Mouse (Mus musculus): ENCODE results near the gene Plk3.

Plk3 gene

DNA sequence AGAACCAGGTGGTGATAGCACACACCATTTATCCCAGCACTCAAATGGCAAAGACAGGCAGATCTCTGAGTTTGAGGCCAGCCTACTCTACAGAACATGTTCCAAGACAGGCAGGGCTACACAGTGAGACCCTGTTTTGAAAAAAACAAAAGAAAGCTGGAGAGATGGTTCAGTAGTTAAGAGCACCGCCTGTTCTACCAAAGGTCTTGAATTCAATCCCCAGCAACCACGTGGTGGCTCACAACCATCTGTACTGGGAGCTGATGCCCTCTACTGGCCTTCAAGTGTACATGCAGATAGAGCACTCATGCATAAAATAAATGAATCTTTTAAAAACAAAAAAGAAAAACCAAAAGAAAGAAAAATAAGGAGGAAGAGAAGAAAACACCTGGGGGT is 5.5 kb upstream of the Plk3 start:
- no peak for DNase-seq (ENCODE audit: extremely low read depth, low read depth)

GRCm38 (mm10) chr4:117138295-117139216 is 4.8 kb upstream of the Plk3 start:
- no peak for DNase-seq (ENCODE audit: extremely low read depth, low read depth)

DNA sequence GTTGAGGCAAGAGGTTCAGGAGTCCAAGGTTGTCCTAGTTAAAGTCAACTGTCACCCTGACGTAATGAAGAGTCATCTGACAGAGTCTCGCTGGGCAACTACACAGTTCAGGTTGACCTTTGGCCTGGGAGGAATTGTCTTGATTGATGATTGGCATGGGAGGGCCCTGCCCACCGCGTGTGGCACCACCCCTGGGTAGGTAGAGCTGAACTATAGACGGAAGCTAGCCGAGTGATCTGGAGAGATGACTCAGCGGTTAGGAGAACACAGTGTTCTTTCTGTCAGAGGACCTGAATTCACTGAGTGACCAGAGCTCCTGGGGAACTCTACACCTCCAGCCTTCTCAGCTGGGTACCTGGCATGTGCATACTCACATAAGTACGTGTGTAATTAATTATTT is 2.3 kb upstream of the Plk3 start:
- DNase-seq (ENCODE audit: extremely low read depth, low read depth): no peak

GRCm38 (mm10) chr4:117134601-117134995 is 835 bp upstream of the Plk3 start:
- DNase-seq (ENCODE audit: extremely low read depth, low read depth): no peak

DNA sequence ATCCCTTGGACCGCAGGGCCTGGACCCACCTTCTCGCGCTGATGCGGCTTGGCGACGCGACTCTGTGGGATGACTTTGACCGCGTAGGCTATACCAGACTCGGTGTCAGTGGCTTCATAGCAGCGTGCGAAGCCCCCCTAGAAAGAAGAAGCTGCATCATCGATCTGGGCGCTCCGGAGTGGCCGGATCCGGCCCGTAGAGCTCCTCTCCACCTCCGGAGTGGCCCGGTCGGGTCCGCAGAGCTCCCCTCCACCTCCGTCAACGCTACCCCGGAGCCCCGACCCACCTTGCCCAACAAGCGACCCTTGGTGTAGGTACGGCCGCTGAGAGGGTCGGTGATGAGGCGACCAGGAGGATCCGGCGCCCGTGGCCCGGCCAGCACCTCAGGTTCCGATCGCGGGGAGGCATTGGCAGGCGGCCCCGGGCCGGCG is 382 bp downstream of the Plk3 start:
- DNase-seq (ENCODE audit: extremely low read depth, low read depth): no peak

GRCm38 (mm10) chr4:117132794-117133143 is 994 bp downstream of the Plk3 start:
- no peak for DNase-seq (ENCODE audit: extremely low read depth, low read depth)

DNA sequence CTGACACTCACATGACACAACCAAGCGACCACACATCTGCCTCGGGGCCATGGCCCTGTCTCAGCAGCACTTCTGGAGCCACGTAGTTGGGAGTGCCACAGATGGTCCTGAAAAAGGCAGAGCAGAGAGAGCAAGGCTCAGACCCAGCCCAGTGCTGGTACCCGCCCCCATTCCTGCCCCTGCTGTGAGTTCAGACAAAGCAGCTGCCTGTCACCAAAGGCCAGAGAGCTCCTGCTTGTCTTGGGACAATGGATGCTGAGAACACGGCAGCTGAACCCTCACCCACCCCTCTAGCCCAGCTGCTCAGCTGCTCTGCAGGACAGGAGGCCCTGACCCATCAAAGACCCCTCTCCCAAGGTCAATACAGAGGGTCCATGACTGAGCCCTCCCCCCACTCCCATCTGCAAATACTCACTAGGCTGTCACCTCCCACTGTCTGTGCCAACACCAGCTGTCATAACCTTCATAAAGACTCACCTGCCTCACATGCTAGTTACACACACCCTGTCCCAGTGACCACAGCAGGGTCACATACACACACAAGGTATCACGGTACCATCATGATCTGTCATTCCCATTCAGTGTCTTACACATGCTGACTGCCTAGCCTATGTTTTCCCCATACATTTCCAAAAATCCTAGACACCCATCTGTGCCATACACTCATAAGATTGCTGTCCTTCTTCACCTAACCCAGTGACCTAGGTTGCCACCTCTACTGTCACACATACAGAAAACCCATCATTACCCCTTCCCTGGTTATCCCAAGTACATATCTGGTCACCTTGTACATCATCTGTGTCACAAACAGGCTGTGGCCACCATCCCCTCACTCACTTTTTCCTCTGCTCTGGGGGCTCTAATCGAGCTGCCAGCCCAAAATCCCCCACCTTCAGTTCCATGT is 1.6 kb downstream of the Plk3 start:
- no peak for DNase-seq (ENCODE audit: extremely low read depth, low read depth)

DNA sequence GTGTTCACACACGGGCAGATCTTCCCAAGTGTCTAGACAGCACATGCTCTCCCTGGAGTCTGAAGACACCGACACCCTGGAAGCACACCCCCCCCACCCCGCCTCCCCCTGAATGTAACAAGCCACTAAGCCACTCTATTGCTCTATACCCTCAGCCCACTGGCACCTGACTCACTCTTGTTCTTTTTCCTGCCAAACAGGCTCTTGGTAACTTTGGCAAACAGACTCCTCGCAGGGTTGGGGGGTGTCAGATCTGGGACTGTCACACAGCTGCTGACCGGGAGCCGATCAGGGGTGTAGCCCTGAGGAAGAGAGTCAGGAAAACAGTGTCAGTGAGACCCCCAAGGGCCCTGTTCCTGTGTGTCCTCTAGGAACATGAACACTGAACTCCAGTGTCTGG is 2.6 kb downstream of the Plk3 start:
- DNase-seq (ENCODE audit: extremely low read depth, low read depth): no peak

DNA sequence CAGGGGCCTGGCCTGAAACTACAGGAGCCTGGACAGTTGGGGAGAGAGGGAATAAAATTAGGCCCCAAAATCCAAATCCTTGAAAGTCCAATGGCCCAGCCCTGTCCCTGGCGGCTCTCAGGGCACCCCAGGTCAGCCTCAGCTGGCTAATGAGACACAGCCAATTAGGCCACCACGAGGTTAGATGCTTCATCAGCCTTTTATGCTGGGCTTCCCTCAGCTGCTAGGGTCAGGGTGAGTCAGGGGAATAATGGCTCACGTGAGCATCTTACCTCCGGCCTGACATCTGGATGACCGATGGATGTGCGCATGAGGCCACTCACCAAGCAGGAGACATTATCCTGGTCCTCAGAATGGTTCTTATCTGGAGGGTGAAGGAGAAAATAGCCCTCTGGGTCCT is 3.0 kb downstream of the Plk3 start:
- no peak for DNase-seq (ENCODE audit: extremely low read depth, low read depth)

- DNase-seq (ENCODE audit: extremely low read depth, low read depth): no peak
Measured at GRCm38 (mm10) chr4:117127991-117128686, 5.6 kb downstream of the Plk3 start.

- DNase-seq (ENCODE audit: extremely low read depth, low read depth): no peak
Measured at GRCm38 (mm10) chr4:117126675-117127290, 7.0 kb downstream of the Plk3 start, which contains the start of gene Tctex1d4. Gene Tctex1d4 (plus strand): TSS chr4:117126794.

DNA sequence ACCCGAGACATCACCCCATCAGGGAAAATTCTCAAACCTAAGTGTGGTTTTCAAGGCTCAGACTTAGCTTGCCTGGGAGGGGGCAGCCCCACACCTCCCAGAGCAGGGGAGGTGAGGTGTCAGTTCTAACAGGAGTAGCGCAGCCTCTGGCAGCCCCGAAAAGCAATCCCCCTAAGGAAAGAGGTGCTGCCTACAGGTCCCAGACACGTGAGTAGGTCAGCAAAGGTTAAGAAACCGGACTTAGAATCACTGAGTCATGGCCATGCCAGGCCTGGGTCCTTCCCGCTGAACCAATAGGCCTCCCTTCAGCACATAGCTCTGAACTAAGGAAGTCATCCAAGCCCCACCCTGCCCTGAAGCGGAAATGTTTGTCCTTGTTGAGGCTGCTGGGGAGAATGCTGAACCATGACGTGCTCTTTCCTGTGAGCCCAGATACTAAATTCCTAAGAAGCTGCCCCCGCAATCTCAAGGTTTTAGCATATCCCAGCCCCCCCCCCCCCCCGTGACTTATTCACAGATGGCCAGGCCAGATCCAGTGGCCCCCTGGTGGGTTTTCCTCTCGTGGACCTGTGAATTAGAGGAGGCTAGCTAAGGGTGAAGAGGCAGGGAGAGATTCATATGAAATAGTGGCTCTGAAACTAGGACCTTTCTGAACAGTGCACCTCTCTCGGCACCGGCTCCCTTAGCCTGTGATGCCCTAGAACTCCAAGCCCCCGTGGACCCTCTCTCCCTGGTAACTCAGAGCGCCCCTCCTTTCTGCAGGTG is 7.7 kb downstream of the Plk3 start:
- peak; percentile 77 for DNase-seq (ENCODE audit: extremely low read depth, low read depth)

- no peak for DNase-seq (ENCODE audit: extremely low read depth, low read depth)
Measured at GRCm38 (mm10) chr4:117125348-117125909, 8.3 kb downstream of the Plk3 start, which contains the start of gene Btbd19. Gene Btbd19 (minus strand): TSS chr4:117125725.

- DNase-seq (ENCODE audit: extremely low read depth, low read depth): peak; percentile 98
Measured at GRCm38 (mm10) chr4:117124518-117125347, 9.0 kb downstream of the Plk3 start.

DNA sequence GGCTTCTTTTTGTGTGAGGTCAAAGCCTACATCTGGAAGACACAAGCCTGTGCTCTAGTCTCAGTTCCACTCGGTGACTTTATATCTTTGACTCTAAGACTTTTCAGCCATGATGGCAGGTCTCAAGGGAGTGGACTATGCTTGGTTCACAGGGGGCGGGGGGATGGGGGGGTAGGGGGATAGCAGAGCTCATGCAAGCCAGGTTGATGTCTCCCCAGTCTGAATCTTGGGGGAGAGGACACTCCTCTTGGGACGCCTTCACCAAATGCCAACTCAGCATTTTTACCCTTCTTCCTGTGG is 9.6 kb downstream of the Plk3 start:
- DNase-seq (ENCODE audit: extremely low read depth, low read depth): no peak

- no peak for DNase-seq (ENCODE audit: extremely low read depth, low read depth)
Measured at GRCm38 (mm10) chr4:117123546-117124217, 10.1 kb downstream of the Plk3 start.

- no peak for DNase-seq (ENCODE audit: extremely low read depth, low read depth)
Measured at GRCm38 (mm10) chr4:117122209-117122608, 11.6 kb downstream of the Plk3 start.

Data from MEL-GATA-1-ER (cell line).